Mouse (Mus musculus): ENCODE measurements at regions not wholly inside any gene's neighbourhood (a gene's known extent, or its start where the extent isn't known, plus 50 kb on each side); places are given as distances from the start of the nearest gene placed in this dataset.

GRCm38 (mm10) chr8:113190537-113190936, 444.9 kb upstream of the Mon1b start:
- DNase-seq, result peak; percentile 58

- no peak for DNase-seq
These were observed 443.9 kb upstream of the Mon1b start for GRCm38 (mm10) chr8:113191537-113191936.

Measured in cerebellum, adult 9-11 months (tissue).